Mouse (Mus musculus) left cerebral cortex, postnatal 4 days (tissue): ENCODE measurements around the gene Rtl1. TPM values are rescaled to one million over a fixed set of nuclear protein-coding genes. Genes with fewer than 3 reads are reported as not detected.

Source experiments
- DNase-seq: peaks from one replicate; pipeline ENCODE4 v3.0.0-alpha.2; 2022
- intact Hi-C: fragments of 180-260 bp; cut with DNase I; formaldehyde crosslinking; loops from one replicate; pipeline ENCODE4 v1.15.1; 2025
- total RNA-seq, 2 experiments: library from RNA; stranded (reverse); gene quantifications; 2 replicates each; pipeline ENCODE4 v1.2.3; 2021

Rtl1 gene
- total RNA-seq, 2 experiments from 2014 or later: 0.34 TPM; not detected in 1

- DNase-seq: no peak
- intact Hi-C loops: no loop called here
Measured at GRCm38 (mm10) chr12:109594961-109595360, 5.2 kb downstream of the Rtl1 start.

GRCm38 (mm10) chr12:109582185-109582584 is 17.9 kb downstream of the Rtl1 start:
- intact Hi-C loops: no loop called here

GRCm38 (mm10) chr12:109572259-109572658 is 27.9 kb downstream of the Rtl1 start:
- DNase-seq: no peak
- intact Hi-C loops: no loop called here

More at GRCm38 (mm10) chr12:109582185-109582584, 17.9 kb downstream of the Rtl1 start:
- DNase-seq: no peak

- intact Hi-C loops: no loop called here
- DNase-seq: no peak
Measured at GRCm38 (mm10) chr12:109560111-109560695, 39.9 kb downstream of the Rtl1 start.

- no peak for DNase-seq
- intact Hi-C loops: no loop called here
Measured at GRCm38 (mm10) chr12:109558891-109559487, 41.1 kb downstream of the Rtl1 start.

- DNase-seq: peak; percentile 34
- intact Hi-C loops: no loop called here
Measured at GRCm38 (mm10) chr12:109558226-109558824, 41.8 kb downstream of the Rtl1 start.

GRCm38 (mm10) chr12:109555837-109556409 is 44.2 kb downstream of the Rtl1 start:
- intact Hi-C loops: no loop called here
- DNase-seq: no peak

GRCm38 (mm10) chr12:109553568-109553967 is 46.6 kb downstream of the Rtl1 start:
- intact Hi-C loops: no loop called here
- no peak for DNase-seq

- no peak for DNase-seq
- intact Hi-C loops: no loop called here
Measured at GRCm38 (mm10) chr12:109552754-109553525, 47.2 kb downstream of the Rtl1 start.

- intact Hi-C loops: no loop called here
- DNase-seq: no peak
Measured at GRCm38 (mm10) chr12:109551771-109552170, 48.4 kb downstream of the Rtl1 start.

GRCm38 (mm10) chr12:109547085-109547484 is 53.0 kb downstream of the Rtl1 start:
- DNase-seq: no peak

GRCm38 (mm10) chr12:109545875-109546732 is 54.0 kb downstream of the Rtl1 start:
- peak; percentile 33 for DNase-seq
- intact Hi-C loops: no loop called here

More at GRCm38 (mm10) chr12:109547085-109547484, 53.0 kb downstream of the Rtl1 start:
- intact Hi-C loops: no loop called here

- intact Hi-C loops: loop anchor here (5.0 kb wide), 1 partner anchor 641 kb away; no protein-coding TSS in a partner anchor
- no peak for DNase-seq
Measured at GRCm38 (mm10) chr12:109543281-109543923, 56.7 kb downstream of the Rtl1 start.

GRCm38 (mm10) chr12:109542635-109543249 is 57.4 kb downstream of the Rtl1 start:
- peak; percentile 74 for DNase-seq
- intact Hi-C loops: loop anchor here (5.0 kb wide), 1 partner anchor 640 kb away; no protein-coding TSS in a partner anchor

- intact Hi-C loops: loop anchor here (5.0 kb wide), 1 partner anchor 640 kb away; no protein-coding TSS in a partner anchor
- DNase-seq: peak; percentile 44
Measured at GRCm38 (mm10) chr12:109542011-109542410, 58.1 kb downstream of the Rtl1 start.

- intact Hi-C loops: loop anchor here (5.0 kb wide), 1 partner anchor 639 kb away; no protein-coding TSS in a partner anchor
- no peak for DNase-seq
Measured at GRCm38 (mm10) chr12:109541540-109541899, 58.6 kb downstream of the Rtl1 start.

- intact Hi-C loops: loop anchor here (5.0 kb wide), 1 partner anchor 639 kb away; no protein-coding TSS in a partner anchor
- DNase-seq: peak; percentile 53
Measured at GRCm38 (mm10) chr12:109540739-109541539, 59.2 kb downstream of the Rtl1 start.

GRCm38 (mm10) chr12:109539950-109540349 is 60.2 kb downstream of the Rtl1 start:
- DNase-seq: peak; percentile 24
- intact Hi-C loops: loop anchor here (5.0 kb wide), 1 partner anchor 638 kb away; no protein-coding TSS in a partner anchor
